Mouse (Mus musculus) kidney, embryonic 15.5 days (tissue): ENCODE data around the gene Ptrh1. TPM values are rescaled to one million over a fixed set of nuclear protein-coding genes. Genes with fewer than 3 reads are reported as not detected.

Experiments used
- ATAC-seq: fragments of 200-750 bp; cut with Nextera tagmentation; replicated peaks from 2 replicates; pipeline ENCODE4 v1.8.0; 2017; ENCODE audit warnings: moderate TSS enrichment; ENCODE audit not compliant: low FRiP score
- H3K27ac ChIP-seq: fragments of 300-500 bp; sonication (generic); 2 replicates; pipeline ENCODE4 v1.5.1; 2015; ENCODE audit warnings: mild to moderate bottlenecking, inconsistent platforms
- H3K27me3 ChIP-seq: fragments of 300-500 bp; sonication (generic); 2 replicates; pipeline ENCODE4 v1.6.1; 2015; ENCODE audit warnings: inconsistent platforms
- H3K36me3 ChIP-seq: fragments of 300-500 bp; sonication (generic); 2 replicates; pipeline ENCODE4 v1.6.1; 2015; ENCODE audit warnings: inconsistent platforms
- H3K4me1 ChIP-seq: fragments of 300-500 bp; sonication (generic); 2 replicates; pipeline ENCODE4 v1.6.1; 2015; ENCODE audit warnings: inconsistent platforms
- H3K4me2 ChIP-seq: fragments of 300-500 bp; sonication (generic); 2 replicates; pipeline ENCODE4 v1.6.1; 2015; ENCODE audit warnings: moderate library complexity, mild to moderate bottlenecking, inconsistent platforms
- H3K4me3 ChIP-seq: fragments of 300-500 bp; sonication (generic); replicated peaks from 2 replicates; pipeline ENCODE4 v1.5.1; 2015; ENCODE audit warnings: mild to moderate bottlenecking, inconsistent platforms
- H3K9ac ChIP-seq: fragments of 300-500 bp; sonication (generic); 2 replicates; pipeline ENCODE4 v1.6.1; 2015; ENCODE audit warnings: mild to moderate bottlenecking, inconsistent platforms
- H3K9me3 ChIP-seq: fragments of 300-500 bp; sonication (generic); replicated peaks from 2 replicates; pipeline ENCODE4 v1.6.1; 2016; ENCODE audit warnings: inconsistent platforms
- WGBS: fragments of 180-500 bp; shearing (Covaris S2); methylation state at CpG from one replicate; pipeline ENCODE4 v1.1.7; 2015; ENCODE audit warnings: mixed read lengths; 5-methylcytosine and 5-hydroxymethylcytosine counted together
- polyA plus RNA-seq: library from polyadenylated mRNA; unstranded; fragments of >200 nt; fragmentation: Nextera tagmentation; extraction: Ambion mirVana; gene quantifications from 2 replicates; pipeline ENCODE4 v1.2.1, GENCODE M21; 2015

The Ptrh1 gene
- polyA plus RNA-seq, 1 experiment from 2014 or later = 5.1 TPM

DNA sequence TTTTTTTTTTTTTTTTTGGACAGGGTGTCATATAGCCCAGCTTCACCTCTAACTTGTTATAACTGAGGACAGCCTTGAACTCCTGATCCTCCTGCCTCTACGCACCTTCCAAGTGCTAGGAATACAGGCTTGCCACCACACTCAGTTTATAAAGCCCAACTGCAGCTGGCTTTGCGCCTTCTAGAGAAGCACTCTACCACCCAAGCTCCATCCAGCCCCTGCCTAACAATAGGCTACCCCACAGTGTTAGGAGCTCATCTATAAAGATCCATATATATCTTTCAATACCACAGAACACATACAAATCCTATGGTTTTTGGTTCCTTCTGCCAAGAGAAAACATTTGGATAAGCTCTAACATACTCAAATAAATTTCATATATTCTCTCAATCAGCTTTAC, 40.9 kb downstream of the Ptrh1 start:
- Histone ChIP-seq H3K36me3 (peaks cover 11% of the 10 kb centered on the region; the same call in 1 of the 2 replicates), H3K4me2 (no peak overlapping the region), H3K9me3 (no peaks in the 10 kb centered on the region), H3K27ac (no peak overlapping the region), H3K4me3 (no peak overlapping the region), H3K27me3 (no peaks in the 10 kb centered on the region), H3K4me1 (peaks cover 3% of the 10 kb centered on the region; the same call in 1 of the 2 replicates), H3K9ac (no peak overlapping the region)
- ATAC-seq = no peak
- WGBS = 88% methylated on average over 2 of the region's 2 CpGs

DNA sequence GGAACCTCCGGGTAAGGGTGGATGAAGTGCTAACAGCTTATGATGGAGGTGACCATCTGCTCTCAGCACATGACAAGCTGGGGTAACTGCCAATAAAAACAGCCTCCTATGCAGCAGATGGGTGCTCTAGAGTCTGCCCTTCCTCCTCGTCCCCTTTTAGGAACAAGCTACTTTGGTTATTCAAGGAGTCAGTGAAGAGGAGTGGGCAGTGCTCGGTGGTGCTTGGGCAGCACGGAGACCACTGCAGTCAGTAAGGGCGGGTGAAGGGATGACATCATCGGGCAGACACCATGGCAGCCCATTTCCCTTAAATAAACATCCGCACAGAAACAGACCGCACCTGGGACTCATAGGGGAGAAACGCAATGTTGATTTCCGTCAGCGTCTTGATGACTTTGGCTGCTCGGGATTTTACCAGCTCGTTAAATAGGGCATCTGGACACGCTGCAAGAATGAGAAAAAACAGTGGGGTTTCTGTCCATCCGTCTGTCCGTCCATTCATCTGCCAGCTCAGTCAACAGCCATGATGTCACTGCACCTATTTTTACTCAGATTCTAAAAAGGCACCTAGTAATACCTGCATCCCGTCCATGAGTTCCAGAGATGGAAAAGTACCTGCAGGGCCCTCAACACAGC, 41.5 kb downstream of the Ptrh1 start:
- Histone ChIP-seq H3K4me2 (no peak overlapping the region), H3K4me1 (no peaks in the 10 kb centered on the region; the same call in 1 of the 2 replicates), H3K27me3 (no peaks in the 10 kb centered on the region), H3K27ac (no peak overlapping the region), H3K9me3 (no peaks in the 10 kb centered on the region), H3K4me3 (no peak overlapping the region), H3K36me3 (peaks cover 11% of the 10 kb centered on the region; the same call in 1 of the 2 replicates), H3K9ac (no peak overlapping the region)
- no peak for ATAC-seq
- WGBS = 60% methylated on average over 17 of the region's 17 CpGs

DNA sequence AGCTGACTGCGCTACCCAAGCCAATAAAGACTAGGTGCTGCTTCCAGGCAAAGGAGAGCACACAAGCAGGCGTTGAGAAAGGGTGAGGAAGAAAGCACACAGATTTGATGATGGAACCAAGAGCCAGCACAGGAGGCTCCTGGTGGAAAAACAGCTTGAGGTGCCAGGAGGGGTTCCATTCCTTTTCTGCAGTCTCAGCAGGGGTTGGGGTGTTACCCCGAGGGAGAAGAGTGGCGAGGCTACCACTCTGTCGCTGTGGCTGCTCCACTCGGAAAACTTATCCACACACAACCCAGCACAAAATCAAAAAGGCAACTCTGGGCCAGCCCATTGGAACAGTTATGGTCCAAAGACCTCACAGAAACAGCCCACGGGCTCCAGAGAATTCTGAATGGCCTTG, 42.0 kb downstream of the Ptrh1 start:
- H3K9ac ChIP-seq = no peak overlapping the region
- H3K9me3 ChIP-seq = no peaks in the 10 kb centered on the region
- H3K36me3 ChIP-seq = peaks cover 11% of the 10 kb centered on the region; the same call in 1 of the 2 replicates
- H3K27ac ChIP-seq = no peak overlapping the region
- no peak overlapping the region for H3K4me2 ChIP-seq
- H3K4me3 ChIP-seq = no peak overlapping the region
- ATAC-seq = no peak
- H3K27me3 ChIP-seq = no peaks in the 10 kb centered on the region
- H3K4me1 ChIP-seq = peaks cover 3% of the 10 kb centered on the region
- WGBS = 75% methylated on average over 7 of the region's 7 CpGs

DNA sequence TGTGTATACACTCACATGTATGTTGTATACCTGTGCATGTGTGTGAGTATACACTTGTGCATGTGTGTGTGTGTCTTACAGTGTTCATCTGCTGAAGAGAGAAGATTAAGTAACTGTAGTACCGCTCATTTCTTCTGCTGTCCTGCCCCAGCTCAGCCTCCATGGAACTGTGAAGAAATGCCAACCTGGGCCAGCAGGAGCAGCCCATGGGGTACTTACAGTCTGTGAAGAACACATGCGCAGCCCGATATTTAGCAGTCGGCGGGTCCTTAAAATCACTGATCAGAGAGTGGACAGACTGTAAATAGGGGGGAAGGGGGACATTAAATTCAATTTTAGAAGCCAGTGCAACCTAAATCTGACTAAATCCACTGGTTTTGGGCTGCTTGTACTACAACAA, 42.6 kb downstream of the Ptrh1 start:
- ATAC-seq = no peak
- 96% methylated on average over 5 of the region's 5 CpGs for WGBS
- Histone ChIP-seq H3K27me3 (no peaks in the 10 kb centered on the region), H3K4me2 (no peak overlapping the region), H3K27ac (no peak overlapping the region), H3K9me3 (no peaks in the 10 kb centered on the region), H3K9ac (no peak overlapping the region), H3K36me3 (peaks cover 11% of the 10 kb centered on the region; the same call in 1 of the 2 replicates), H3K4me1 (peaks cover 9% of the 10 kb centered on the region), H3K4me3 (no peak overlapping the region)

DNA sequence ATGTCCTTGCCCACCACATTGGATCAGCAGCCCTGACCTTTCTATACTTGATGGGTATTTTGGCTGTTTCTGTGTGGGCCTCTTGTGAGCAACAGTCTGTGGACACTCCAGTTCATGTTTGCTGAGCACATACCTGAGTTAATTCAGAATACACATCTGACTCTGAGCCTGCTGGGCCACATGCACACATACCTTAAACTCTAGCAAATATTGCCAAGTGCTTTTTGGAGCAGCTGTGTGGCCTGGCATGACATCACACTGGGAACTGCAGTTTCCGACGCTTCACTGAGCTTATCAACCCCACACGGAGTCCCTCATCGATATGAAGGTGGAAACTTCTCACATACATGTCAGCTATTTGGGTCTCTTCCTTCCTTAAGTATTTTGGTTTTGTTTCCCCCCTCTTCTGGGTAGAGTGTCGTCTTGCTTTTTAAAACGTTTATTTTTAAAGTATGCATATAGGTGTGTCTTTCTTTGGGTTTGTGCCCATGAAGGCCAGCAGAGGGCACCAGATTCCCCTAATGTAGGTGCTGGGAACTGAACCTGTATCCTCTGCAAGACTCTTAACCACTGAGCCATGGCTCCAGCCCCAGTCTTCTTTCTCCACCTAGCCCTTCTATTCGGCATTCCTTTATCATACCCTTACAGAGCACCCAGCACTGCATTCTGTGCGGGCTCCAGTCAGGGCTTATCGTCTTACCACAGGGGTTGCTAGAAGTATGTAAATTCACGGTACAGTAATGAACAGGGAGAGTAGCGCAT, 45.6 kb downstream of the Ptrh1 start:
- H3K4me2 ChIP-seq = no peak overlapping the region
- H3K9ac ChIP-seq = no peak overlapping the region
- H3K27ac ChIP-seq = no peak overlapping the region
- H3K27me3 ChIP-seq = no peaks in the 10 kb centered on the region
- ATAC-seq = no peak
- H3K36me3 ChIP-seq = no peaks in the 10 kb centered on the region
- H3K9me3 ChIP-seq = no peaks in the 10 kb centered on the region
- WGBS = 72% methylated on average over 11 of the region's 11 CpGs
- H3K4me3 ChIP-seq = no peak overlapping the region
- H3K4me1 ChIP-seq = peaks cover 23% of the 10 kb centered on the region

DNA sequence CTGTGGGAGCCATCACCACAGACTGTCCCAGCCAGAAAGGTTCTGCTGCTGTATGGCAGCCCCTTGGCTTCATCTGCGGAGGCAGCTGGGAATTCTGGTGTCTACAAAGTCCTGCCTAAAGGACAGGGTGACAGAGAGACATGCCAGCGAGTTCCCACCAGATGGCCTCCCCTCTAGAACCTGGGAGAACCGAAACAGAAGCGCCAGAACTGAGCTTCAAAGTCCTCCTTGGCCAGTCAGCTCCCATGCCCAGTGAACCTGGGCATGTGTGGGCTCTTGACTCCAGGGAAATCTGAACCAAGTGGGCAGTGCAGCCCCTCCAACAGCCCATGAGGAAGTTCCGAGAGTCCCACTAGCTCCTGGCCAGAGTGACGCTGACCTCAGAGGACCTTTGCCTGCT, 47.1 kb downstream of the Ptrh1 start:
- WGBS = 68% methylated on average over 6 of the region's 6 CpGs
- Histone ChIP-seq H3K27ac (no peak overlapping the region), H3K4me2 (no peak overlapping the region), H3K27me3 (no peaks in the 10 kb centered on the region), H3K9me3 (no peaks in the 10 kb centered on the region), H3K36me3 (no peaks in the 10 kb centered on the region), H3K4me1 (peaks cover 23% of the 10 kb centered on the region), H3K4me3 (no peak overlapping the region), H3K9ac (no peak overlapping the region)
- no peak for ATAC-seq

DNA sequence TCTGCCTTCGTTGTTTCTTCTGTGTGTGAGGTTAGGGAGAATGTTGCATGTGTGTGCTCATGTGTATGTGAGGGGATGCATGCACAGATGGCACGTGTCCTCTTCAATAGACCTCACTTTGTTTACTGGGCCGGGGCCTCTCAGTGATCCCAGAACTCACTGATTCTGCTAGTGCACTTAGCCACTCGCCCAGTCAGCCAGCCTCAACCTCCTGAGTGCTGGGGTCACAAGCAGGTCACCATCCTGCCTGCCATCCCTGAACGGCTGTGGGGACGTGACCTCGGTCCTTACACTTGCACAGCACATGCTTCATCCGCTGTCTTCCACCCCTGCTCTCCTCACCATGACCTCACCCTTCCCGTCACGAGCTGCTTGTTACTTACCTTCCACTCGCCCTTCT, 47.6 kb downstream of the Ptrh1 start:
- Histone ChIP-seq H3K4me3 (no peak overlapping the region), H3K27ac (no peak overlapping the region), H3K36me3 (no peaks in the 10 kb centered on the region), H3K4me1 (peaks cover 23% of the 10 kb centered on the region), H3K27me3 (no peaks in the 10 kb centered on the region), H3K9me3 (no peaks in the 10 kb centered on the region), H3K4me2 (no peak overlapping the region), H3K9ac (no peak overlapping the region)
- 29% methylated on average over 11 of the region's 11 CpGs for WGBS
- no peak for ATAC-seq

DNA sequence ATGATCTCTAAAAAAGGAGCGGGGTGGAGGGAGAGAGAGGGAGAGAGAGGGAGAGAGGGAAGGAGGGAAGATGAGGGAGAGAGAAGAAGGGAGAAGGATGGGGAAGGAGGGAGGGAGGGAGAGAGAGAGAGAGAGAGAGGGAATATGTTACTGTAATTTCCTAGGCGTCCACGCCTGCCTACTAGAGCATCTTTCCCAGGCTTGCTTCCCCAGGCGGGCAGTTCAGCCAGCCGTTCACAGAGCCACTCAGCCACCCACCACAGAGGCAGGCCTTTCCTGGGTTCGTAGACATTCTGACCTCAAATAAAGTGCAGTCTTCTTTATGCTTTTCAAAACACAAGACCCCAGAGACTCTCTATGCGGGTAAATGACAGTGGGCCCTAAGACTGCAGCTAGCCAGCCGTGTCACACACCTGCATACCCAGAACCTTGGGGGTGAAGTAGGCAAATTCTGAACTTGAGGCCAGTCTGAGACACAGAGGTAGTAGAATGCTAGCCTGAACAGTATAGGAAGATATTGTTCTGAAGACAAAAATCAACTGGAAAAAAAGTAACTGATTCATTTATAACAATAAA, 48.1 kb downstream of the Ptrh1 start:
- 39% methylated on average over 8 of the region's 8 CpGs for WGBS
- ATAC-seq = no peak
- Histone ChIP-seq H3K27ac (0 out of 2 replicates have a peak overlapping the region, but pooled peaks have one; percentile 9), H3K9me3 (no peaks in the 10 kb centered on the region), H3K4me2 (no peak overlapping the region), H3K36me3 (no peaks in the 10 kb centered on the region), H3K4me3 (no peak overlapping the region), H3K9ac (no peak overlapping the region), H3K27me3 (no peaks in the 10 kb centered on the region), H3K4me1 (peaks cover 23% of the 10 kb centered on the region)

DNA sequence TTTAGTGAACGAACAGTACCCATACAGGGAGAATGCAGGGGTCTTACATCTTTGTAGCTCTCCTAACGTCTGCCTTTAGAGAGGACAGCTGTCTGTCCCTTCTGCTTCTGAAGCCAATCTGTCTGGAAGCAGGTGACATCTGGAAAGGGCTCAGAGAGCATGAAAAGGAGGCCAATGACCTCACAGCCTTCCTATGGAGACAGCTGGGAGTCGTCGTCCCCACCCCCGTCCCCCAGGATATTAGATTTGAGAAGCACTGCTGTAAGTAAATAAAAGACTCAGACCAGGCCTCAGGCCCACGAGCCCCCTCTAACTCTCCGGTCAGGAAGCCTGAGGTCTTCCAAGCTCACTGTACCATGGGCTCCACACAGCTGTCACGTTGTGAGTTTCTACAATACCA, 48.6 kb downstream of the Ptrh1 start:
- no peak overlapping the region for H3K4me3 ChIP-seq
- ATAC-seq = no peak
- 33% methylated on average over 8 of the region's 8 CpGs for WGBS
- no peaks in the 10 kb centered on the region for H3K9me3 ChIP-seq
- peaks cover 23% of the 10 kb centered on the region for H3K4me1 ChIP-seq
- no peak overlapping the region for H3K9ac ChIP-seq
- no peaks in the 10 kb centered on the region for H3K27me3 ChIP-seq
- H3K36me3 ChIP-seq = no peaks in the 10 kb centered on the region
- peak overlapping the region; percentile 9; the same call in 1 of the 2 replicates for H3K27ac ChIP-seq
- H3K4me2 ChIP-seq = no peak overlapping the region

DNA sequence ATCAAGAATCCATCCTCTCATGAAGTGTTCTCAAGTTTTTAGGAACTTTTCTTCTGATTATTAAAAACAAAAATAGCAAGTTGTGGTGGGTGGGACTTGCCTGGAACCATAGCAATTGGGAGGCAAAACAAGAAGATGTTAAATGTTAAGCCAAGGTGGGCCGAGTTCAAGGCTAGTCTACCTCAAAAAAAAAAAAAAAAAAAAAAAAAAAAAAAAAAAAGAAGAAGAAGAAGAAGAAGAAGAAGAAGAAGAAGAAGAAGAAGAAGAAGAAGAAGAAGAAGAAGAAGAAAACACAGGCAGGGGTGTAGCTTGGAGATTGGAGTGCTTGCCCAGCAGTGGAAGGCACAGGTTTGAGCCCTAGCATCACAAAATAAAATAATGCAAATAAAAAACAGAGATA, 49.2 kb downstream of the Ptrh1 start:
- Histone ChIP-seq H3K27ac (peak overlapping the region; percentile 9; the same call in 1 of the 2 replicates), H3K4me1 (peaks cover 23% of the 10 kb centered on the region), H3K9me3 (no peaks in the 10 kb centered on the region), H3K27me3 (no peaks in the 10 kb centered on the region), H3K4me3 (no peak overlapping the region), H3K9ac (no peak overlapping the region), H3K36me3 (no peaks in the 10 kb centered on the region), H3K4me2 (no peak overlapping the region)
- WGBS = 88% methylated on average over 1 of the region's 1 CpGs
- no peak for ATAC-seq

DNA sequence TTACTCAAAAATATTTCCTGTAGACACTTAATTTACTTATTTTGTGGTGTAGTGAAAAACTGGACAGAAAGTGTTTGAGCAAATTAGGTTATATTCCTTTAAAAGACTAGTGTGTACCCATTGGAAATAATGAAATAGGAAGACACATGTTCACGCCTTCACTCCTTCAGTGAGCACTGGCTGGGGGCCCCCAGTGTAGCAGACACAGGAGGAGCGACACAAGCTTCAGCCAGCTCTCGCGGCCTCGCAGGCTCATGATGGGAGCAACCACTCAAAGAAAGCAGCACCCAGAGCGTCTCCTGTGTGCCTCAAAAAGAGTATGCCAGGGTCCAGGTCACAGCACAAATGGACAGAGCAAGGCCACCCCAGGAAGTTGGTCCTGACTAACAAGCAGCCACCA, 50.2 kb downstream of the Ptrh1 start:
- Histone ChIP-seq H3K9ac (no peak overlapping the region), H3K36me3 (no peaks in the 10 kb centered on the region), H3K27ac (no peak overlapping the region), H3K27me3 (no peaks in the 10 kb centered on the region), H3K4me1 (peaks cover 23% of the 10 kb centered on the region), H3K4me2 (no peak overlapping the region), H3K4me3 (no peak overlapping the region), H3K9me3 (no peaks in the 10 kb centered on the region)
- ATAC-seq = no peak
- 89% methylated on average over 6 of the region's 6 CpGs for WGBS
